In the genomic region with DNA sequence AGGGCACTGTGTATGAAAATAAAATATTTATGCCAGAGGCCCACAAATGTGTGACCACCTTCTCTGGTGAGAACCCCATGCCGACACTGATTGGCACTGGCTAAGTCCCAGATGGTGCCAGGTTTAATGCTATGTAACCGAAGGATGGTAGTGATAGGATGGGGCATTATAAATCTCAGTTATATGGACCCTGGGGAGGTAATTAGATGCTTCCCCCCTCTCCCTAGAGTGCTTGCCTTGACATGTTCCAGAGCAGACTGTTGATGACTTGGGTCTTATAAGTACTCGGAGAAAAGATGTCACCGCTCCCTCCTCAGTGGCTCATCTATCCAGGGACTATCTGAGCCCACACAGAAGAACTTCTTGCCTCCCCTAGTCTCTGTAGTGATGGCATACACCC, we compare ENCODE assay signal across 29 mouse cellular contexts.
DNase-seq lines count a peak whose midpoint lies in the region; ATAC-seq and TF ChIP-seq lines count a peak whose summit lies in the region.
"Had no signal": no experiment of that assay in that cellular context is flagged by ENCODE, and none has a peak within 500 bp of the region (broad histone marks: within the 10 kb centered on the region; RNA-seq: fewer than 3 reads in every experiment).

No protein-coding gene starts in this region.

- H3K27ac ChIP-seq in neural tube, embryonic 14.5 days (ENCODE audit: low read depth, low read length) = no peak overlapping the region
- H3K27ac ChIP-seq in forebrain, embryonic 14.5 days (ENCODE audit: low read depth, low read length) = no peak overlapping the region
- H3K27ac ChIP-seq: embryonic facial prominence, embryonic 13.5 days; embryonic facial prominence, embryonic 15.5 days; forebrain, embryonic 10.5 days; forebrain, embryonic 12.5 days; forebrain, embryonic 15.5 days had no signal

- H3K9ac ChIP-seq in neural tube, embryonic 14.5 days (replicated peaks; ENCODE audit: low read depth, low read length) = no peak overlapping the region
- no peak overlapping the region for H3K9ac ChIP-seq in forebrain, embryonic 14.5 days (ENCODE audit: low read length)
- H3K9ac ChIP-seq: embryonic facial prominence, embryonic 13.5 days; embryonic facial prominence, embryonic 15.5 days; forebrain, embryonic 12.5 days; forebrain, embryonic 15.5 days; forebrain, postnatal 0 days had no signal

- H3K4me1 ChIP-seq in neural tube, embryonic 14.5 days (ENCODE audit: control insufficient read depth, insufficient read depth, low read length) = no peaks in the 10 kb centered on the region
- H3K4me1 ChIP-seq in forebrain, embryonic 14.5 days (ENCODE audit: control insufficient read depth, insufficient read depth, low read length) = no peaks in the 10 kb centered on the region
- H3K4me1 ChIP-seq: embryonic facial prominence, embryonic 13.5 days; embryonic facial prominence, embryonic 15.5 days; forebrain, embryonic 12.5 days; forebrain, embryonic 15.5 days had no signal

- peak; percentile 30 for DNase-seq in heart, adult 11 months
- no peak for DNase-seq in heart, postnatal 4 days
- peak; percentile 6 for DNase-seq in brain, embryonic 14.5 days (ENCODE audit: low read depth)
- no peak for DNase-seq in frontal cortex, adult 2 months (ENCODE audit: extremely low spot score in 1 of 2, low spot score in 1 of 2)
- DNase-seq in forebrain, embryonic 14.5 days (ENCODE audit: low spot score) = no peak
- DNase-seq: adrenal gland, adult 8-10 months; adrenal gland, postnatal 14 days; adrenal gland, postnatal 36 days; B cell, adult 2 months; cerebellum, adult 11 months; cerebellum, adult 18-20 months; cerebellum, adult 8-10 months; cerebellum, adult 9-11 months; cerebellum, postnatal 14 days; cerebellum, postnatal 36 days; embryo, embryonic 11 days; forebrain, postnatal 0 days had no signal

- no peaks in the 10 kb centered on the region for H3K9me3 ChIP-seq in neural tube, embryonic 14.5 days (ENCODE audit: control insufficient read depth, low read length)
- no peaks in the 10 kb centered on the region for H3K9me3 ChIP-seq in forebrain, embryonic 14.5 days (replicated peaks; ENCODE audit: control insufficient read depth, low read length)
- H3K9me3 ChIP-seq: embryonic facial prominence, embryonic 13.5 days; embryonic facial prominence, embryonic 15.5 days; forebrain, embryonic 10.5 days; forebrain, embryonic 12.5 days; forebrain, embryonic 15.5 days had no signal

- WGBS in neural tube, embryonic 14.5 days = 52% methylated on average over 4 of the region's 4 CpGs
- WGBS in forebrain, embryonic 14.5 days = 87% methylated on average over 4 of the region's 4 CpGs

- no peaks in the 10 kb centered on the region for H3K36me3 ChIP-seq in neural tube, embryonic 14.5 days (ENCODE audit: control insufficient read depth, insufficient read depth, low read length)
- H3K36me3 ChIP-seq in forebrain, embryonic 14.5 days (ENCODE audit: control insufficient read depth, insufficient read depth, low read length) = no peaks in the 10 kb centered on the region
- H3K36me3 ChIP-seq: embryonic facial prominence, embryonic 13.5 days; embryonic facial prominence, embryonic 15.5 days; forebrain, embryonic 10.5 days; forebrain, embryonic 12.5 days; forebrain, embryonic 15.5 days; G1E had no signal

- no peak for TF ChIP-seq POLR2A in brain, embryonic 14.5 days (IDR thresholded peaks at IDR 0.05; ENCODE audit: borderline replicate concordance, extremely low read depth, insufficient read depth, insufficient read length, poor library complexity, severe bottlenecking)

- H3K4me2 ChIP-seq in neural tube, embryonic 14.5 days (ENCODE audit: low read depth, low read length) = no peak overlapping the region
- no peak overlapping the region for H3K4me2 ChIP-seq in forebrain, embryonic 14.5 days (ENCODE audit: low read length)
- H3K4me2 ChIP-seq: embryonic facial prominence, embryonic 13.5 days; embryonic facial prominence, embryonic 15.5 days; forebrain, embryonic 12.5 days; forebrain, embryonic 15.5 days had no signal

- H3K4me3 ChIP-seq in neural tube, embryonic 14.5 days (ENCODE audit: low read depth, low read length) = no peak overlapping the region
- H3K4me3 ChIP-seq in forebrain, embryonic 14.5 days (ENCODE audit: low read depth, low read length) = no peak overlapping the region
- H3K4me3 ChIP-seq: embryonic facial prominence, embryonic 13.5 days; embryonic facial prominence, embryonic 15.5 days; erythroblast, embryonic 14.5 days; forebrain, embryonic 10.5 days; forebrain, embryonic 12.5 days; forebrain, embryonic 15.5 days had no signal

- peak; percentile 83; the same call in 1 of the 2 replicates for ATAC-seq in neural tube, embryonic 14.5 days (ENCODE audit: low read depth)
- no peak for ATAC-seq in forebrain, embryonic 14.5 days
- ATAC-seq: activated CD4-positive, CD25-positive, alpha-beta regulatory T cell, adult 4 months; CD4-positive, CD25-positive, alpha-beta regulatory T cell, adult 4 months; forebrain, embryonic 15.5 days; forebrain, postnatal 0 days; Patski had no signal

- TF ChIP-seq CTCF in brain, embryonic 14.5 days (IDR thresholded peaks at IDR 0.05; ENCODE audit: borderline replicate concordance, extremely low read depth, insufficient read depth, insufficient read length) = no peak

- H3K27me3 ChIP-seq in neural tube, embryonic 14.5 days (ENCODE audit: control insufficient read depth, insufficient read depth, low read length) = no peaks in the 10 kb centered on the region
- no peaks in the 10 kb centered on the region for H3K27me3 ChIP-seq in forebrain, embryonic 14.5 days (replicated peaks; ENCODE audit: control insufficient read depth, insufficient read depth, low read length)
- H3K27me3 ChIP-seq: CH12.LX; embryonic facial prominence, embryonic 13.5 days; embryonic facial prominence, embryonic 15.5 days; forebrain, embryonic 12.5 days; forebrain, embryonic 15.5 days; Patski had no signal

Comparison
In these comparisons a context has a peak if more than half of its experiments do, and no peak if none do; other contexts are left out.
1. DNase-seq: peak in heart, adult 11 months (single experiment) and brain, embryonic 14.5 days (single experiment); none in heart, postnatal 4 days (single experiment), frontal cortex, adult 2 months (0 of 2) and forebrain, embryonic 14.5 days (single experiment).